Mouse (Mus musculus) spleen, postnatal 10 days (tissue): ENCODE data around the gene Haghl.
"Not testable (repeated sequence)": the region's sequence is repeated elsewhere in the genome, so short reads cannot be mapped to it uniquely, and the experiment has no call there.

Experiments
- DNase-seq, 2 experiments: peaks; one replicate each; pipeline ENCODE4 v3.0.0; 2021 to 2022; ENCODE audit warnings: low spot score in 2 of 2

The Haghl gene

GRCm38 (mm10) chr17:25818851-25819780 lies 33.6 kb upstream of the Haghl start:
- no peak for DNase-seq

GRCm38 (mm10) chr17:25817662-25818061 lies 32.2 kb upstream of the Haghl start:
- no peak for DNase-seq

DNA sequence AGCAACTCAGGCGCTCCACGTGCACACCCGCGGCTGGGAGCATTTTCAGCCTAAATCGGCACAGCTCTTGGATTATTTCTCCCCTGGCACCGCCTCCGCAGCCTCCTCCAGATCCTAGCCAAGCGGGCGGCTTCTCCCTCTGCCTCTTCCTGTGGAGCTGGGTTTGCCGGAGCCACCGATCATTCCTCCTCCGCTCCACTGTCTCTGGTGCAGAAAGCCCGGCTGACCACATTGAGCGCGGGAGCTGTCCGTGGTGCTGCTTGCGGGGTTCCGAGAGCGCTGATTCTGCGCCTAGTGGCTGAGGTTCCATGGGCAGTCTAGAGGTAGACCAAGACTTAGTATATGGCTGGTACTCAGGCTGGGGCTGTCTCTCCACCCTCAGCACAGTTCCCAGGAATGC lies 28.0 kb upstream of the Haghl start:
- peak; percentile 60 to 90 for DNase-seq

- no peak for DNase-seq
Measured at GRCm38 (mm10) chr17:25810890-25811289, 25.4 kb upstream of the Haghl start.

GRCm38 (mm10) chr17:25809606-25810340 lies 24.3 kb upstream of the Haghl start:
- DNase-seq: no peak

DNA sequence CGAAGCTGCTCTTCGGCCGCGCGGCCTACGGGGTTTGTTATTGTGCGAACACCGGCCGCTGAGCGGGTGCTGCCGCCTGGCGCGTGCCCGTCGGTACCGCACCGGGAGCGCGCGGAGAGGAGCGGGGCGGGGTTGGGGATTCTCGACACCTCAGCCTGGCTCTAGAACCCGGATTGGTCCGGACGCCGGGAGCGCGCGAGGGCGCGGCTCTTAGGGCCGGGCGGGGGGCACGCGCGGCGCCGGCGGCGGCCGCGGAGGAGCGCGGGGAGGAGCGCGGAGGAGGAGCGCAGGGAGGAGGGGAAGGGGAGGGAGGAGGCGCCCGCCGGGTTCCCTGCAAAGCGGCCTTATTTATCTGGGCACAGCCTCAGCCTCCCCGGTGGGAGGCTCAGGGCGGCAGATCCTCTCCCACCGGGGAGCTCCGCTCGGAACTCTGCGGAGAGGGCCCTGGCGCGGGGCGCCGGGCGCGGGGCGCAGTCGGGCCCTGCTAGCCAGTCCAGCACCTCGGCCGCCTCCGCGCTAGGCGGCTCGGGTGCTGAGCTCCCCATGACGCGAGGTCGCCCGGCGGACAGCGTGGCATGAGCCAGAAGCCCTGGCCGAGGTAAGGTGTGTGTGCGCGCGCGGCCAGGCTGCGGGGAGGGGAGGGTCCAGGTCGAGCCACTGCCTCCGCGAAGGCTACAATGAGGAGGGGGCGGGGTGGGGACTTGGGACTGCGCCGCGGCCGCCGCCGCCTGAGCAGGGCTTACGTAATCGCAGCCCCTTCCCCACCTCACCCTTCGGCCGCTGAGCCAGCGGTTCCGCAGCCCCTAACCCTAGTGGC lies 23.5 kb upstream of the Haghl start, which contains the start of gene Fbxl16:
Fbxl16 (plus strand) TSS at position 297 of the 817 bp plus-strand sequence.
- DNase-seq: no peak

DNA sequence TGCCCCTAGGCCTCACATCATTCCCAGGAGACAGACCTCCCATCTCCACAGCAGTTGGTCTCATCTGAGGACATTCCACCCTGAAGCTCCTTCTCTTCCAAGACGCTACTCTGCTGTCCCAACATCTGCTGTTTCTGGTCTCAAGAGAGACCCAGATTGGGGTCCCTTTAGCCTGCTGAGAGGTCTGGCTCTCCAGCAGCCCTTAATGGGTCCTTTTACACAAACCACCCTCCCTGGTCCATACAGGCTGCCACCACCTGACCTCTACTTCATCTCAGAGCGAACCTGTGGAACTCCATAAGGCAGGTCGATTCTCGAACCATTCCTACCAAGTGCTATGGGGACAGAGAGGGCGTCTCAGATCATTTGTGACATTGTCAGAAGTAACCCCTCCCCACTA lies 22.6 kb upstream of the Haghl start:
- no peak for DNase-seq

GRCm38 (mm10) chr17:25807452-25807851 lies 22.0 kb upstream of the Haghl start:
- DNase-seq: not testable (repeated sequence)

DNA sequence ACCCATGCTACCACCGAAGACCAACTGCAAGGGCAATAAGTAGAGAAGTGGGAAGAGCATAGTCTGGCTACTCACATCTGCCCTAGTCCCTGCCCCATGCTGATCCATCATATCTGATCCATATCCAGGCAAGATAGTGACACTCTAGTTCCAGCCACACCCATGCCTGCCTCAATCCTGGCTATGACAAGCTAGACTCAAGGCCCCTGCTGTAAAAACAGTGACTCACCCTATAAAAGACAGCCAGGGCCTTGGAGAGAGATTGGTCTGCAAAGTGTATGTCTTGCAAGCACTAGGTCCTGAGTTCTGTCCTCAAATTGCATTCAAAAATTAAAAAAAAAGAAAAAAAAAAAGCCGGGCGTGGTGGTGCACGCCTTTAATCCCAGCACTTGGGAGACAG lies 21.0 kb upstream of the Haghl start:
- DNase-seq: no peak

DNA sequence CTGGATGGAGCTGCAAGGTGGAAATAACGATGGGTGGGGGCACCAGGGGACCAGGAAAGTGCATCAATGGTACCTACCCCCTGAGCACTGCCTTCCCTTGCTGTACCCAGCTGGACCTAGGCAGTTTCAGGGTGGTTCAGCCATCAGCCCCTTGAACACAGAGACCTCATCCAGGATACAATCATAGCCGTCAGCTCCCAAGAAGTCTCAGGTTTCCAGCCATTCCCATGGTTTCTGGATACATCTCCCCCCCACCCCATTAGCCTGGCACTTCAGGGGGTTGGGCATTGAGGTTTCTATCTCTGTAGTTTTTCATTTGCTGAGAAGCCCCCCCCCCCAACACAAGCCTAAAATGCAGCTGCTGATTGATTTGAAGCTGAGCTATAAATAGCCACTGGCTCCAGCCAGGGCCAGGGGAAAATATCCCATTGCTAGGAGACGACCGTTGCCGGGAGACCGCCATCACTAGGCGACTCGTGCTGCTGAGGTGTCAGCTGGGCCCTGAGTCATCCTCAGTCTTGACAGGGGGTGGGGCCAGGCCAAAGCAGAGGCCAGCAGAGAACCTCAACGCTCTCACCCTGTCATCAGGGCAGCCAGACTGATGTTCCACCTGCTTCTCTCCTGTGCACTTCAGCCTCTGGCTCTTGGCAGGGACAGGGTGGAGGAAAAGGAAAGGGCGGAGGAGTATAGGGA lies 17.5 kb upstream of the Haghl start:
- DNase-seq: no peak

- DNase-seq: peak; percentile 47 to 69
Measured at GRCm38 (mm10) chr17:25801029-25801428, 15.6 kb upstream of the Haghl start.

DNA sequence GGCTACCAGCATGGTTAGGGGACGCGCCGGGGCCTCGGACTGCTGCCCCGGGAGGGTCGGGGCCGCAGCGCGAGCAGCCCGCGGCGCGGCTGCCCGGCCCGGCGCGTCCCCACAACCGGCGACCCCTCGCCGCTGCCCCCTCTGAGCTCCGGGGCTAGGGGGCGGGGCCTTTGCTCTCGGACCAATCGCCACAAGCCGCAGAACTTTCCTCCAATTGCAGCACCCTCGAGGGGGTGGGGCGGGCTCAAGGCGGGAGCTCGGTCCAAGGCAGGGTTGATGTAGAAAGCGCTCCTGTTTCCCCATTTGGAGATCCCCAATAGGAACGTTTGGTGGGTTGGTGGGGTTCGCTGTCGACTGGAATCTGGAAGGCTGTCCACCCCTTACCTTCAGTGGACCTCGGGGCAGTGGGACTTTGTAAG lies 11.5 kb upstream of the Haghl start, which contains the start of gene Metrn:
Metrn (minus strand) TSS at position 186 of the 419 bp plus-strand sequence.
- DNase-seq: peak; percentile 78 to 93

DNA sequence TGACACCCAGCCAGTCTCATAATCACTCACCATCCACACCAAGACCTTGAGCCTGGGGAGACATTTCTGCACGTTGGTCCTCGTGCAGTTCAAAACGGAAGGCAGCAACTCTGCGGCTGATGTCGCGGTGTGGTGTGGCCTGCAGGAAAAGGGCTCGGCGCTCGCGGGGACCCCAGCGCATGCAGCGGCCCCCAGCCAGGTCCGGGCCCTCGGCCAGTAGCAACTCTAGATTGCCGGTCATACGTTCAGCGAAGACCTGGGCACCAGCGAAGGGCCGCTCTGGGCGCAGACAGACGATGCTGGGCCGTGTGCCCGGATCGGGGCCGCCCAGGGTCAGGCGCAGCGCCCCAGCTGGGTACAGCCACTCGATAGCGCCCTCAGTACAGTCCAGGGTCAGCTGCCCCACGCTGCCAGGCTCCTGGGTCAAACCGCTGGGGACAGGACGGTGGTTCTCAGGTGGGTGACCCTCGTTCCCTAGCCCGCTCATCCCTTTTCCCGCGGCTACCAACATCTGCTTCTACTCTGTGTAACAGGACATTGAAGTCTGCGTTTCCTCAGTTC lies 10.8 kb upstream of the Haghl start:
- DNase-seq: peak; percentile 46

GRCm38 (mm10) chr17:25795609-25796092 lies 10.2 kb upstream of the Haghl start, which contains the start of gene AC134908.4:
TSS of gene AC134908.4 (minus strand) at chr17:25795659.
- DNase-seq: no peak

- DNase-seq: no peak
Measured at GRCm38 (mm10) chr17:25794998-25795397, 9.5 kb upstream of the Haghl start.

GRCm38 (mm10) chr17:25794197-25794596 lies 8.7 kb upstream of the Haghl start:
- no peak for DNase-seq

DNA sequence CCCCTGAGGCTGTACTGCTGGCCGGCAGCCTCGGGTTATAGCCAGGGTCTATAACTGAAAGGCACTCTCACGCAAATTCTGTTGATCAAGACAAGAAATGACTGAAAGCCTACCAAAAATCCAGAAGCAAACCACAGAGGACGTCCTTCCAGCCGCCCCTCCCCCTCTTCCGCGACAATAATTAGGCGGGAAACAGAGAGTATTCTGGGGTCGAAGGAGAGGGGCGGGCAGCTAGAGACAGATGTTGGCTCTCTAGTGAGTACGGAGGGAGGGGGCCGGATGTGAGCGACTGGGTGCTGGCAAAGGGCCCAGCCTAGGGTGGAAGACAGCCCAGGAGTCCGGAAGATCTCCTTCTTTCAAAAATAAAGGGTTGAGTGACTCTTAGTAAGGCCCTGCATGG lies 7.1 kb upstream of the Haghl start, which contains the start of gene Fam173a:
Fam173a (minus strand) TSS at position 287 of the 400 bp plus-strand sequence.
- DNase-seq: peak in 1 of 2 experiments; percentile 83

GRCm38 (mm10) chr17:25791843-25792527 lies 6.5 kb upstream of the Haghl start:
- DNase-seq: peak; percentile 89 to 90

DNA sequence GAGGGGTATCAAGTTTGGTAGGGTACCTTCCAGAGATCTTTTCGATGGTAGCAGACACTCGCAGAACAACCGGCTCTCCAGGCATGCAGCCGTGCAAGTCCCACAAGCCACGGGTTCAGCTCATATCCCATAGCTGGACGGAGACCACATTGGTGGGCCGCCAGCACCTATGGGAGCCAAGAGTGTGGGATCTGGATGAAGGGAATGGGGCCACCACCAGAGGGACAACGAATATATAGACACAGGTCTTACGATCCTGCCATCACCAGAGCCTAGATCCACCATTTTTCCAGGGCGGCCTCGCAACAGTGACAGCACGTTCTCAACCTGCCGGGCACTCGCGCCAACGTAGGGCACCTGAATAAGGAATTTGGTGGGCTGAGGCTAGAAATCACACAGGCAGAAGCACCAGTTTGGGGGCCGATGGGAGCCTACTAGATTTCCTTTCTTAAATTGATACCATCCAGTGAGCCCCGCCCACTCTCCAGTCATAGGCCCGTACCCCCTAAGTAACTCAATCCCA lies 5.9 kb upstream of the Haghl start:
- DNase-seq: no peak
